Mouse (Mus musculus) frontal cortex, postnatal 36 days (tissue): Measurements from ENCODE around the gene Hoxb7.

Experiments used
- DNase-seq, 2 experiments: peaks; one replicate each; pipeline ENCODE4 v3.0.0; 2022; ENCODE audit warnings: low spot score in 2 of 2

Gene Hoxb7

GRCm38 (mm10) chr11:96268031-96268745 lies 18.2 kb upstream of the Hoxb7 start:
- no peak for DNase-seq

GRCm38 (mm10) chr11:96269869-96270268 lies 16.6 kb upstream of the Hoxb7 start:
- no peak for DNase-seq

DNA sequence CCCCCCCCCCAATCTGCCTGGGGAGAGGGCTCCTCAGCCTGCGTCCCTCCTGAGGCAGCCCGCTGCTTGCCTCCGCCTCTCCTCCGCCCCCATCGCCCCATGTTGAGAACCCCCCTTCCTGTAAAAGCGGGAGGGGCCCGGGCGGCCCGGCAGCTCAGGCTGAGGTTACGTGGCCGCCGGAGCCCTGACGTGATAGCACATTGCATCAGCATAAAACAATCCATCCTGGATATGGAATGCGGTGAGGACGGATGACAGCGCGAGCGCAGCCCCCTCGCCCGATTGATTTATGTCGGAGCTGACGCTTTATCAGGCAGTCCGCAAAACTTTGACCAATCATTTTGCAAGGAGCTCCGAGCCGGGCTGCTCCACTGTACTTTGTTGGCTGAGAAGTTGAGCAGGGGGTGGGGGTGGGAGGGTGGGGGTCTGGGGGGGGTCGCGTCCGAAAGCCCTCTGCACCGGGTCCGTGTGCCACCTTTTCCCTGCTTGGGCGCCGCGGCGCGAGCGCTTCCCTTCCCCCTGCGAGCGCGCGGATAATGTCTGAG lies 15.4 kb upstream of the Hoxb7 start, which contains the start of gene Hoxb9:
TSS of gene Hoxb9 (plus strand) at position 462 of the 545 bp plus-strand sequence.
- DNase-seq = no peak

DNA sequence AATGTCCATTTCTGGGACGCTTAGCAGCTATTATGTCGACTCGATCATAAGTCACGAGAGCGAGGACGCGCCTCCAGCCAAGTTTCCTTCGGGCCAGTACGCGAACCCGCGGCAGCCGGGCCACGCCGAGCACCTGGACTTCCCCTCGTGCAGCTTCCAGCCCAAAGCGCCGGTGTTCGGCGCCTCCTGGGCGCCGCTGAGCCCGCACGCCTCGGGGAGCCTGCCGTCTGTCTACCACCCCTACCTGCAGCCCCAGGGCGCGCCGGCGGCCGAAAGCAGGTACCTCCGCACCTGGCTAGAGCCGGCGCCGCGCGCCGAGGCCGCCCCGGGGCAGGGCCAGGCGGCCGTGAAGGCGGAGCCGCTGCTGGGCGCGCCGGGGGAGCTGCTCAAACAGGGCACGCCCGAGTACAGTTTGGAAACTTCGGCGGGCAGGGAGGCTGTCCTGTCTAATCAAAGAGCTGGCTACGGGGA lies 14.8 kb upstream of the Hoxb7 start:
- DNase-seq = no peak

DNA sequence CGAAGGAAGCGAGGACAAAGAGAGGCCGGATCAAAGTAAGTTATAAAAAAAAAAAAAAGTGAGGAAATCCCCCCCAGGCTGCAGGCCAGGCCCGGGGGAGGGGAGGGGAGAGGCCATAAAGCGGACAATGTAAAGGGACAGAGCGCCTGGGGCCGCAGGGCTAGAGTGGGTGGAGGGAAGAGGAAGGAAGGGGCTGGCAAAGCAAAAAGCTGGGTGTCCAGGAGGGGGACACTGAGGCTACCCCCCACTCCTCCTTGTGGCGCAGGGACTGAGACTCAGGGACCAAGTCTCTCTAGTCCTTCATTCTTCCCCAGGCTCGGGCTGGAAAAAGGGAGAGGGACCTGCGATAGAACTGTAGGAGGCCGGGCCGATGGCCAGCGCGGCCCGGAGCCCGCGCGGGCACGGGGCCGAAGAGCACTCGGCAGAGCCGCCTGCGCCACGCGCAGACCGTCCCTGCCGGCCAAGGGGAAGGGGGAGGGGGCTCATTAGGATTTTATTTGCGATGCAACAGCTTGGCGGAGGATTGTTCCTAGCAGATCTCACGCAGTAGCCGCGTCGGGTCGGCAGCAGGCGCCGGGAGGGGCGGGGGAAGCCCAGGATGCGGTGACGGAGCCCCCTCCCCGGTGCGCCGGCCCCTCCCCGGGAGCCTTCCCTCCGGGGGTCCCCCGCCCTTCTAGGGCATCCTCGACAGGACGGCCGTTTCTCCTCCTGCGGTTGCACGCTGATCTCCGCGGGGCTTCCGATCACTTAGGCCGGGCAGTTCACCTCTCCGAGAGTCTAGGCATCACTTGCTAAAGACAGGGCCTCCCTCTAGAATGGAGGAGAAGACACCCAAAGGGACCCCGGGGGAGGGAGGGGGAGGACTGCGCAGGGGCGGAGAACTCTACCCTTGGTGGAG lies 14.2 kb upstream of the Hoxb7 start:
- no peak for DNase-seq

- no peak for DNase-seq
Measured at GRCm38 (mm10) chr11:96274428-96274827, 12.0 kb upstream of the Hoxb7 start.

- DNase-seq = no peak
Measured at GRCm38 (mm10) chr11:96275896-96276295, 10.5 kb upstream of the Hoxb7 start.

DNA sequence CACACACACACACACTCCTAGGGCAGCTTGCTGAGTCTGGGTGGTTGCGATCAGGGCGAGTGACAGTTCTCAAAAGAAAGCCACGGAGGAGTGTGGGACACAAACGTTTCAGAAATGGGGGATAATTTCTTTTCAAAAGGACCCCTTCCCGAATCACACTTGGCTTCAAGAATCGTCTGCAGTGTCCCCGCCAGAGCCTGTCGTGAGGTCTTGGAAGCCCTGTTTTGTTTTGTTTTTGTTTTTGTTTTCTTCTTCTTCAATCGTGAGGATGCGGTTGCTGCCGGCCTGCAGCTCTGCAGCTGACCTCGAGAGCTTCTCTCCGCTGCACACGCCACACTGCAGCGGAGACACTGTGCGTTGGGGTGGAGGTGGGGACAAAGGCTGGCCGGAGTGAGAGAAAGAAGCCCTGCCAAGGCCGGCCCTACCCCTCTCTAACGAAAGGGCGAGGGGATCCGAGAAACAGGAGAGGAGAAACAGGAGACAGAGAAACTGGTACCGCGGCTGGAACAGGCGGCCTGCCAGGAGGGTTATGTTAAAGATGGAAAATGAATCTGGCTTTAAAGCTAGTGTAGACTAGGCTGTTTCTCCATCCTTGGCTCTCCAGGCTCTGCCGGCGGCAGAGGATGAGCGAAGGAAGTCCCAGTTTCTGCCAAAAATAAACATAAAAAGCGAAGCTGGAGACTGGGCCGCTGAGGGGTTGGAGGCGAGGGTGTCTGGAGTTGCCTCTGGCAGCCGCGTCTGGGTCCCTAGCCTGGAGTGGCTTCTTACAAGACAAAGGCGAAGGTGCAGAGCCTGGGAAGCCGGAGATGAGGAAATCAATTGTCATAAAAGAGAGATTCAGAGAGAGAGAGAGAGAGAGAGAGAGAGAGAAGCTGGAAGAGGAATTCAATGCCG lies 9.0 kb upstream of the Hoxb7 start:
- DNase-seq = no peak

DNA sequence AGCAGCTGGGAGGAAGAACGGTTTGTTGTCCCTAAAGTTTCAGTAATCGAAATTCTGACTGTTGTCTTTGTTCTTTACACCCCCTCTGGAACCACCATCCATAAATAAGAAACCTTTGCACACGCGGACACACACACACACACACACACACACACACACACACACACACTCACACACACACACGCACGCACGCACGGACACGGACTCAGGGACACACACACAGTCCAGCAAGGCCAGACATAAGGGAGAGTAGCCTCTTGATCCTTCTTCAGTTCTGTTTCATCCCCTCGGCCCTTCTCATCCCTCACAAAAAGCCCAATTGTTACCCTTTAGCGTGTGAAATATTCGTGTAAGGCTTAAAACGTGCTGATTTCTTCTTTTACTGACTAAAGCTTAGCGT lies 8.1 kb upstream of the Hoxb7 start:
- no peak for DNase-seq

GRCm38 (mm10) chr11:96278773-96279172 lies 7.7 kb upstream of the Hoxb7 start:
- DNase-seq = peak; percentile 82 to 90

DNA sequence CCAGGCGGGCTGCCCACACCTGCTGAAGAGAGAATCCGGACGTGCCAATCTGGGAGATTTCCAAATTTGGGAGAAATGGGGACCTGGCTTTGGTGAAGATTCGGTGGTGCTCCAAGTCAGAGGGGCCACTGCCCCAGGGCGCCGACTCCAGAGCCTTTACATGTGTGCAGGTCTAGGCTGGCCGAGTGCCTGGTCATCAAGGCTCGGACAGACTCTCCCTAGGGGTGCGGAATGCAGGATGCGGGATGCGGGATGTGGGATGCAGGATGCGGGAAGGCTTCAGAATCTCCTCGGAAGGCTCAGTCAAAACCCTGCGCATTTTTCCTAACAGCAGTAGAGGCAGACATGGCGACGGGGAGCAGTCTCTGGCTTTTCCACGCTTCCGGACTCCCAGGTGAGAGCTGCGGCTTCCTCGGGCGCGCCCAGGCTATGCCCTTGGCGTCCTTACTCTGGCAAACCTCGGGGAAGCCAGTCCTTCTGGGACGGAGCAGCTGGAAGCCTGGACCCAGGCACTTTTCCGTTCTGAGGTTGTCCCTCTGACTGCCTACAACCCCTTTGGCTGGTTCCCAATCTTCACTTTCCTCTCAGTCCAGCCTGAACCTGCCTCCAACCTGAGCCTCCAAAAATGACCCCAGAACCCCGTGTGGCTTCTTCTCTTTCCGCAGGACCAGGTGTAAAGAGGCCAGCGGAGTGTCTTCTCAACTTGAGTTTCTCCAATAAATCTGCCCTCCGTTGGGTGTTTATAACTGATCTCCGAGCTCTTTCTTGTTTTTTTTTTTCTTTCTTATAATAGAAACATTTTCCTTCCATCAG lies 6.8 kb upstream of the Hoxb7 start:
- DNase-seq = no peak

- DNase-seq = no peak
Measured at GRCm38 (mm10) chr11:96280399-96281378, 5.7 kb upstream of the Hoxb7 start.

DNA sequence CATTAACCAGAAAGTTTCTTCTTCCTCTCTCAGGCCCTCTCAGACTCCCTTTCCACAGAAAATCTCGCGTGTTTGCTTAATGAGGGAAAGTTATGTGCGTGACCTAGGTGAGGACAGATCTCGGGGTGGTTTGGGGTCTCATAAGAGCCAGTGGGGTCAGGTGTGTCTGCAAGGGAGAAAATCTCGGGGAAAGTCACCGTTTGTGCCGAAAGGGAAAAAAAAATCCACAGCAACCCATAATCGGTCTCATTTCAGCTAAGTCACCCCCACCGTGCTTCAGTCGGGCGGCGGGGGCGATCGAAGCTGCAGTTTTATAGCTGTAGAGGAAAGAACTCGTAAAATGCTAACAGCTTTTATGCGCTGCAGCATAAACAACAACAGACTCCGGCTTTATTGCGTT lies 5.0 kb upstream of the Hoxb7 start:
- no peak for DNase-seq

GRCm38 (mm10) chr11:96281855-96282570 lies 4.4 kb upstream of the Hoxb7 start, which contains the start of gene Hoxb8:
Hoxb8 (plus strand) TSS chr11:96281905.
- no peak for DNase-seq

GRCm38 (mm10) chr11:96282795-96283430 lies 3.5 kb upstream of the Hoxb7 start:
- DNase-seq = no peak

DNA sequence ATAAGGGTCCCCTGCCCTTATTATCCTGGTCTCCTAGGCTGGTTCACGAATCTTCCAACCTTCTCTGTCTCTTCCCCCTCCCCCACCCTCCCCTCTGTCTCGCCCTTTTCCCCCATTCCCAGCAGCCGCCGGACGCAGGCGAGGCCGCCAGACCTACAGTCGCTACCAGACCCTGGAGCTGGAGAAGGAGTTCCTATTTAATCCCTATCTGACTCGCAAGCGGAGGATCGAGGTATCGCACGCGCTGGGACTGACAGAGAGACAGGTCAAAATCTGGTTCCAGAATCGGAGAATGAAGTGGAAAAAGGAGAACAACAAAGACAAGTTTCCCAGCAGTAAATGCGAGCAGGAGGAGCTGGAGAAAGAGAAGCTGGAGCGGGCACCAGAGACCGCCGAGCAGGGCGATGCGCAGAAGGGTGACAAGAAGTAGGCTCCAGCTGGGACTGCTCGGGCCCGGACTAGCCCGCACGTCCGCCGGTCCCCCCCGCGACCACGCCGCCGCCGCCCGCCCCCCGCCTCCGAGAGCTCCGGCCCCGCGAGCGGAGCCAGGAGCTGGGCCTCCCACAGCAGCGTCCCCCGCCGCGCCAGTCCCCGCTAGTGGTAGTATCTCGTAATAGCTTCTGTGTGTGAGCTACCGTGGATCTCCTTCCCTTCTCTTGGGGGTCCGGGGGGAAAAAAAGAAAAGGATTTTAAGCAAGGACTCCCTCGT lies 2.2 kb upstream of the Hoxb7 start:
- no peak for DNase-seq
